Mouse (Mus musculus) right cerebral cortex, adult 18-20 months (tissue): Measurements from ENCODE around the gene Fpr-rs4.
"Not testable (repeated sequence)": the region's sequence is repeated elsewhere in the genome, so short reads cannot be mapped to it uniquely, and the experiment has no call there.

Experiments used
- DNase-seq: peaks from one replicate; pipeline ENCODE4 v3.0.0; 2022; ENCODE audit warnings: mixed read lengths

Fpr-rs4 gene

GRCm38 (mm10) chr17:18021433-18021832 is at the start of gene Fpr-rs4:
Gene Fpr-rs4 (plus strand): TSS chr17:18021733.
- DNase-seq: no peak

GRCm38 (mm10) chr17:17973443-17973842 is 48.1 kb upstream of the Fpr-rs4 start:
- DNase-seq: no peak

GRCm38 (mm10) chr17:17981232-17981631 is 40.3 kb upstream of the Fpr-rs4 start:
- DNase-seq: not testable (repeated sequence)

GRCm38 (mm10) chr17:18004752-18005151 is 16.8 kb upstream of the Fpr-rs4 start:
- DNase-seq: no peak

GRCm38 (mm10) chr17:18049124-18049523 is 27.6 kb downstream of the Fpr-rs4 start, which contains the start of gene Vmn2r124:
Gene Vmn2r124 (plus strand): TSS chr17:18049424.
- no peak for DNase-seq
